Mouse (Mus musculus): ENCODE measurements around the gene Gm1604a.
"Not testable (repeated sequence)": the region's sequence is repeated elsewhere in the genome, so short reads cannot be mapped to it uniquely, and the experiment has no call there.

Gene Gm1604a

DNA sequence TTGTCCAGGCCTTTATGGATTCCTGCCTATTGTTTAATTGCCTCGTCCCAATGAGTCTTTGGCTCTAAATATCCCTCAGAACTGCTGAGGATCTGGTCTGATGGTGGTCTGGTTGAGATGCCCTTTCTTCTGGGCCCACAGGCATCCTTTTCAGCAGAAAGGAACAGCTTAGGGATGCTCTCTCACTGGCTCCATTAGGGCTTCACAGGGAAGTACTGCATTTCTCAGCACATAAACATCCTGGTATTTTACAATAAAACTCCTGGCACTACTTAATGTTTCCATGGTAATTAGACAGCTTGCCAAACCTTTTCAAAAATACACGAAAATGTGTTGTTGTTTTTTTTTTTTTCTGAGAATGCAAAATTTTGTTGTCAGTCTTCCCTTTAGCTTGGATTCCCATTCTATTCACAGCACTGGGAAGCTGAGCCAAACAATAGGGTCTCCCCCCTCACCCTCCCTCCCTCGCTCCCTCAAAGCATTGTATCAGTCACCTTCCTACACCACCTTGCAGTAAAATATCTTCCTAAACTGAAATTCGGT, 43.7 kb downstream of the Gm1604a start:
- DNase-seq (ENCODE audit: low spot score in 2 of 2), result not testable (repeated sequence)

DNA sequence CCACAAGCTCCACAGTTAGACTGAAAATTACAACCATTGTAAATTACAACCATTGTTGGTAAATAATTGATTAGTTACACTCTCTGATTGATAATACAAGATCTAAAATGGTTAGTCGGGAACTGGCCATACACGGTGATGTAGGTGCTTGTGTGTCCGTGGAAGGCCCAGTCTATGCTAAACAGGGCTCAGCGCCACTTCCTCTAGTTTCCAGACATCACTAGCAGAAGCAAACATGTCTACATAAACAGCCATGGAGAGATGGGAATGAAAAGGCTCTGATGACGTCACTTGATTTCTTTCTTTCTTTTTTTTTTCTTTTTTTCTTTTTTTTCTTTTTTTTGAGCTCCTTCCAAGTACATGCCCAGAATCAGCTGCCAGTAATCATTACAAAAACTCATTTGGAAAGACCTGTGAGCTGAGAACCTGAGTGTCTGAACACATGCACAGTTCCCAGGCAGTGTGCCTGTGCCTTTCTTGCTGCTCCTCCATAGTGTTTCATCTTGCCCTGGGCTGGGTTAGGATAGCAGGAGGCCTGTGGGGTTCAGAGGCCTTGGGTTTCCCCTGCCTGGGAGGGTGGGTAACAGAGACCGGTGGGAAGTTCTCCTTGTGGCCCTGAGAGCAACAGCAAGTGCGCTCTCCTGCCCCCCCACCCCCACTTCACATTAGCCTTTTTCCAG, 44.3 kb downstream of the Gm1604a start:
- not testable (repeated sequence) for DNase-seq (ENCODE audit: low spot score in 2 of 2)

- DNase-seq (ENCODE audit: low spot score in 2 of 2), result peak in 1 of 2 experiments; percentile 6
Observed at GRCm38 (mm10) chr17:7074494-7074893, 49.1 kb downstream of the Gm1604a start.

GRCm38 (mm10) chr17:7075519-7075918, 50.2 kb downstream of the Gm1604a start:
- not testable (repeated sequence) for DNase-seq (ENCODE audit: low spot score in 2 of 2)

DNA sequence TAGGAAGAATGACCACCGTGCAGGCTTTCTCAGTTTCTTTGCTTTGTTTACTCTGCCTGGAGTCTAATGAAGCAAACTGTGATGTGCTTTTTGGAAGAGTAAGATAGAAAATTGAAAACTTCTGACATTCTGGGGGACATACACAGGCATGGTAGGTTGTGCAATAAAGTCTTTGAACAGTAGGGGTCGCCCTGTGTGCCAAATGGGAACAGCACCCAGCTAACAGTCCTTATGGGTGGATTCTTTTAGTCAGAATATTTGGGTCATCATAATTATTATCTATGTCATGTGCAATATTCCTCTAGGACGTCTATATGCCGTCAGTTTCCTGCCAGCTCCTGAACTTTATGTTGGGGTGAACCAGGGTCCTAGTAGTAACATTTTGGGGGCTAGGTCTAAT, 54.2 kb downstream of the Gm1604a start:
- DNase-seq (ENCODE audit: low spot score in 2 of 2), result peak in 1 of 2 experiments; percentile 53

DNA sequence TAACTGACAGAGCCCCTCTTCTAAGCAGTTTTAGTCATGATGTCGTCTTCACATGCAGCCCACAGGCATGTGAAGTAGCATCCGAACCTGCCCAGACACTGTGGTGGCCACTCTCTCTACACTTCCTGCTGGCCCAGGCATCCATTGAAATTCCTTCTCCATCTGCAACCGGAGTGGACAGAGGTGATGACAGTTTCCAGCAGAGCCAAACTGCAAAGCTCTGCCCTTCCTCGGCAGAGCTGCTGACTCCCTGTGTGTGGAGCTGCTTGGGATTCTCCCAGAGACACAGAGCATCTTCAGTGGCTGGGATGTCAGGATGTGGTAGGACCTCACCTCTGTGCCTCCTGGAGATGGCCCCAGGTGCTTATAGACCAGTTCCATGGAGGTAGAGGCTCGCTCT, 59.2 kb downstream of the Gm1604a start:
- DNase-seq (ENCODE audit: low spot score in 2 of 2), result not testable (repeated sequence)

DNA sequence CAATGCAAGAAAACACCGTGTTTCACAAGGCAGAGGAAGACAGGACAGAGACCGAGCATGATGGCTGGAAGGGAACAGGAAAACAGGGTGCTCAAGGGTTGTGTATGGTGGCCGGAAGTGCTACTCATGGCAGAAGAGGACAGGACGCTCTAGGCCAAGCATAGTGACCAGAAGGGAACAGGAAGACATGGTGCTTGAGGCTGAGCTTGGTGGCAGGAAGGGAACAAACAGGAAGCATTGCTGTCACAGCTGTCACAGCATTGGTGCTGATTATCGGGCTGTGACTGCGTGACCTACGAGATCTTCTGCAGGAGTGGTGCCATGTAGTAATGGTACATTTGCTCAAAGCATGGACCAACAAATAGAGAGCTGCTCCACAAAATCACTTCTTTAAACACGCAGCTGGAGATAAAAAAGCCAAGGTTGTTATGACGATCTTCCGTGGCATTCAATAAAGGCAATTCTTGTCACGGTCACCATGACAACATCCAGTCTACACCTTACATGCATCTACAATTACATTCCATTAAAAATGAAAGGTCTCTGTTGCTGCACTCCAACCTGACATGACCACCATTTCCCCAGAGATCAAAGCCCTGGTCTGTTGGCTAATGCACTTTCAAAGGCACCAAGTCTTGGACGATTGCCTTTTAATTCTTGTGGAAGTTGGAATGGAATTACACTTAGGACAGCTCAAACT, 60.3 kb downstream of the Gm1604a start:
- not testable (repeated sequence) for DNase-seq (ENCODE audit: low spot score in 2 of 2)

- DNase-seq (ENCODE audit: low spot score in 2 of 2), result not testable (repeated sequence)
Observed at GRCm38 (mm10) chr17:7086836-7087235, 61.5 kb downstream of the Gm1604a start.

GRCm38 (mm10) chr17:7097835-7098519, 72.6 kb downstream of the Gm1604a start:
- not testable (repeated sequence) for DNase-seq (ENCODE audit: low spot score in 2 of 2)

GRCm38 (mm10) chr17:7099096-7099495, 73.7 kb downstream of the Gm1604a start:
- not testable (repeated sequence) for DNase-seq (ENCODE audit: low spot score in 2 of 2)

DNA sequence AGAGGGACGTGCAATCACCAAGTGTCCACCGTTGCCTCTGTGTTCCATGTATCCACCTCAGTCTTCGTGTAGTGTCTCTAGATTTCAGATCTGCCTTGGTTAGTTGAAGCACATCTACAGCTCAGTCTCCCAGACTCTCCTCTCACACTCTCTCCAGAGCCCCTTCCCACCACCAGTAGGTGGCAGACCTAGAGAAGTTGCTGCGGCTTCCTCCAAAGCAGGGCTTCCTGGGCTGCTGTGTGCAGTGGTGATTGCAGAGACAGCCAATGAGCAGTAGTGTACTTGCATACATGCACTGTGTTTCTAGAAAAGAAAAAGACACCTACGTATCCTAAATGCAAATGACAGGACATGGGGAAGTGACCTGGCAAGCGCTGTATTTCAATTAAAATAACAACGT, 77.6 kb downstream of the Gm1604a start:
- not testable (repeated sequence) for DNase-seq (ENCODE audit: low spot score in 2 of 2)

DNA sequence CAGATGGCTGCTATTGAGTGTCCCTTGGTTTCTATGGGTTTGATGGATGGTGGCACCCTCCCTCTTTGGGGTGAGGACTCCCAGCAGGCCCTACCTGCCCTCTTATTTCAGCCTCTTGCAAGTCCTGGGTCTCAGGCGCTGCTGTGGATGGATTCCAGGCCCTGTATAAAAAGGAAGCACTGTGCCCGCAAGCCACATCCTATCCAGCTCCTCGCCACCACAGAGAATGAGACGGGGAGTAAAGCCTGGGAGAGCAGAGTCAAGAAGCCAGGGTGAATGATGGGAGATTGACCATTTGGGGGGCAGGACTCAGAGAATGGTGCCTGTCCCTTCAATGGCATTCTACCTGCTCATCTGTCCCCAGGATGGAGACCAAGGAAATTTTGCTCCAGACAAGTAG, 86.3 kb downstream of the Gm1604a start:
- DNase-seq (ENCODE audit: low spot score in 2 of 2), result not testable (repeated sequence)

DNA sequence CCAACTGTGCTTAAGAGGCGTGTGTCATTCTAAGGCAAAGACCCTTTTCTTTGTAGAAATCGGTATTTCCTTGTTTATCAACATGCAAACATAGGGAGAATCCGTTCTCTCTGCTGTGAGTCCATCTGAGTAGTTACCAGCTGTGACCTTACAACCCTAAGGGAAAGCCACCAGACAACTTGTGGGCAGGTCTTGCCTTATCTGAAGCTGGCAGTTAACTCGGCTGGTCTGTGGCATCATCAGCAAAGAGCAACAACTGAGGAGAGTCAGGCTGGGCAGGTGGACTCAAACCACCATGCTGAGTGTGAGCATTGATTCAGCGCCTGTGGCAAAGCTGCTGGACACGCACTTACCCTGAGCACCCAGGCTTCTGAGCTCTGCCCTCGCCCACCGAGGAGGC, 90.9 kb downstream of the Gm1604a start:
- DNase-seq (ENCODE audit: low spot score in 2 of 2), result not testable (repeated sequence)

- not testable (repeated sequence) for DNase-seq (ENCODE audit: low spot score in 2 of 2)
Observed at GRCm38 (mm10) chr17:7120835-7121234, 95.5 kb downstream of the Gm1604a start.

DNA sequence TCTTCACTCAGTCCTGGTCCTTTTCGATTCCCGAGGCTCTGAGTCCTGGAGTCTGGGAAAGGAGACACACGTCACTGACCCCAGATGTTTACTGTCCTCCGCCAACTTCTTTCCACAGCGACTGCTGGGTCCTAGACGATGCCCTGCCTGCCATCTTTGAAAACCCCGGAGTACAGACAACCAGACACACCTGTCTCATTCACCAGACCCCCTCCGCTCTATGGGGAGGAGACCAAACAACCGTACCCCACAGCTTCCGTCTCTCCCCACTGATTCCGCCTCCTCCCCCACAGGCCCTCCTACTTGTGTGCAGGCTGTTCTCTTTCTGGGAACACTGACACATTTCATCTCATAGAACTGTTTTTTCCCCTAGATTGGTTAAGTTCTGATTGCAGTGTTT, 97.2 kb downstream of the Gm1604a start:
- DNase-seq (ENCODE audit: low spot score in 2 of 2), result not testable (repeated sequence)

DNA sequence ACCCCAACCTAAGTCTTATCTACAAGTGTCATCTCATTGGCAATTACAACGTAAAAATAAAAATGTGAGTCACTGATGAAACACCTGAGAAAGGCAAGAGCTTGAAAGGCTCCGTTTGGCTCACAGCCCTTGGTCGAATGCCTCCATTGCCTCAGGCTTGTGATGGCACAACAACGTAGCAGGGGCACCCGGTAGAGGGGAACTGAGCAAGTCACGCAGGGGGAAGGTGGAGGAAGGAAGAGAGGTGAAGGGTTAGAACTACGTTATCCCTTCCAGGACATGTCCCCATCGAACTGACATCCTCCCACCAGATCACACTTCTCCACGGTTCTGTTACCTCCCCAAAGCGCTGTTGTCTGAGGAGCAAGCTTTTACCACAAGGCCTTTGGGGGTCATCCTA, 101.1 kb downstream of the Gm1604a start:
- not testable (repeated sequence) for DNase-seq (ENCODE audit: low spot score in 2 of 2)

DNA sequence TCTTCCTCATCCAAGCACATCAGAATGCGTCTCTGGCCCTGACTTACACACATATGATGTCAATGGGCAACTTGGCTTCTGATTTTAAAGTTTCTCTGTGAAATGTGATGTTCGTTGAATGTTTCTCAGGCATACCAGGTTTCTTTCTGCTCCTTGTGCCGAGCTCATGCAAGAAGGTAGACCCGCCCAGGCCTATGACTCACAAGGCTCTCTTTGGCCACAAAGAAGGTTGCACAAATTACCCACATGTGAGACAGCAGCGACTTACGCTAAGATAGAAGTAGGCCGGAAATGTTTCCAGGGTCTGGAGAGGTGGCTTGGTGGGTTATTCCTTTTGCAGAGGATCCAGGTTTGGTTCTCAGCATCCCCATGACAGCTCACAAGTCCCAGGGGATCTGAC, 108.6 kb downstream of the Gm1604a start:
- DNase-seq (ENCODE audit: low spot score in 2 of 2), result not testable (repeated sequence)

- not testable (repeated sequence) for DNase-seq (ENCODE audit: low spot score in 2 of 2)
Observed at GRCm38 (mm10) chr17:7135277-7135676, 109.9 kb downstream of the Gm1604a start.

All from spleen, postnatal 14 days (tissue).